Mouse (Mus musculus): ENCODE results near the gene Pkn2.

DNA sequence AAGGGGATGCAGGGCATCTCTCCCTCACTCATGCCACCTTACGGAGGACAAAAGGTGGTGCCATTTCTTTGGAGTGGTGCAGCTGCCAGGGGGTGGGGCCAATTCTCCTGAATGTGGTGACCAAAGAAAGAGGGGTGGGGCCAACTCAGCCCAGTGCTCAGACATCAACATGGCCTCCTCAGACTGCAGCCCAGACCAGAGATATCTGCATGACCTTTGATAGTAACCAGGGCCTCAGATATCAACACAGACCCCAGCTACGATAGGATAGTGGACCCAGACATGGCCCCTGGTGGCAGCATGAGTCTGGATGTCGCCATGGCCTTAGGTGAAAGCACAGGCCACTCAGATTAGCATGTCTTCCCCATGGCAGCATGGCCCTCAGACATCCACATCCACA, 45.5 kb upstream of the Pkn2 start:
- TF ChIP-seq POLR2A (IDR thresholded peaks at IDR 0.05; ENCODE audit: insufficient read depth, low read depth, low read length) (no peak), CTCF (IDR thresholded peaks at IDR 0.05) (no peak), EP300 (IDR thresholded peaks at IDR 0.05; ENCODE audit: insufficient read depth, low read depth, low read length) (no peak)
